Mouse (Mus musculus): ENCODE results near the gene Retreg3.
"Not testable (repeated sequence)": the region's sequence is repeated elsewhere in the genome, so short reads cannot be mapped to it uniquely, and the experiment has no call there.

The Retreg3 gene

GRCm38 (mm10) chr11:101148751-101149150 lies 29.1 kb upstream of the Retreg3 start:
- DNase-seq (ENCODE audit: low spot score) = no peak

DNA sequence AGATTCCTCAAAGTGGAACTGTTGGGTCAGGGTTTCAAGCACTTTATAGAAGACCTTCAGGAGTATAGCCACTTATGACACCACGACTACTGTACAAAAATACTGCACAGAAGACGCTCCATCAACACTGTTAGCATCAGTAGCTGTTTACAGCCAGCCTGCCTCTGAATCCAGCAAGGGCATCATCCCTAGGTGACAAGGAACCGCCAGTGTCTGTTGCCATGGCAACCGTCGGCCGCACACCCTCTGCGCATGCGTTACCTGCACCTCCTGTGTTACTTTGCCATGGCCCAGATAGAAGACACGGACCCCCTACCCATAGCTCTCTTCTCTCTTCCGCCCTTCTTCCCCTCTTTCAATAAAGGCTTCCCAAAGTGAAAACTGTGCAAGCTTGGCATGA lies 26.7 kb upstream of the Retreg3 start:
- DNase-seq (ENCODE audit: low spot score) = no peak

- no peak for DNase-seq (ENCODE audit: low spot score)
These were observed 23.9 kb upstream of the Retreg3 start for GRCm38 (mm10) chr11:101143338-101144225.

DNA sequence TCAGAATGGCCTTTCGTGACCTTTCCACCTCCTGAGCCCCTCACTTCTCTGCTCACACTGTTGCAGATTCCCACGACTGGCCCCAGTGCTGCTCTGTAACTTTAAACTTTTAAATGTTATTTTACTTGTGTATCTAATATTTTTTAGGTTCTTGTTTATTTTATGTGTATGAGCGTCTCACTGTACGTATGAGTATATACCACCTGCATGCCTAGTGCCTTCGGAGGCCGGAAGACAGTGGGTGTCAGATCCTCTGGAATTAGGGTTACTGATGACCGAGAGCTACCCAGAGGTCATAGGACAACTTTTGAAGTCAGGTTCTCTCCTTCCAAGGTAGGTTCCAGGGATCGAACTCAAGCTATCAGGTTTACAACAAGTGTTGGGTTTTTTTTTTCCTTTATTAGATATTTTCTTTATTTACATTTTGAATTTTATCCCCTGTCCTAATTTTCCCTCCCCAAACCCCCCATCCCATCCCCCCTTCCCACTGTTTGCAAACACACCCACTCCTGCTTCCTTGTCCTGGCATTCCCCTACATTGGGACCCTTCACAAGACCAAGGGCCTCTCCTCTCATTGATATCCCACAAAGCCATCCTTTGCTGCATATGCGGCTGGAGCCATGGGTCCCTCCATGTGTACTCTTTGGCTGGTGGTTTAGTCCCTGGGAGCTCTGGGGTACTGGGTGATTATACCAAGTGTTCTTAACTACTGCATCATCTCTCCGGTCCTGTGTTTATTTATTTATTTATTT lies 22.7 kb upstream of the Retreg3 start:
- DNase-seq (ENCODE audit: low spot score) = no peak

DNA sequence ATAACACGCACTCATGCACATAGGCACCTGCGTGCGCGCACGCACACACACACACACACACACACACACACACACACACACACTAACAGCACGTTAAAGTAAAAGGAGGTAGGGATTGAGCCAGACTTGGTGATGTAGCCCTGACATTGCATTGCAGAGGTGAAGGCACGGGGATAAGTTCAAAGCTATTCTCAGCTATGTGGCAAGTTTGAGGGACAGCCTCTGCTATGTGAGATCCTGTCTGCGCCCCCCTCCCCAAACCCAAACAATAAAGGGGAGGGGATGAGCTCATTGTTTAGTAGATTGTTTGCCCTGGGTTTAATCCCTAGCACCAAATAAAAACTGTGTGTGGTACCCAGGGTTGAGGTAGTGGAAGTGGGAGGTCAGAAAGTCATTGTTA lies 21.4 kb upstream of the Retreg3 start:
- DNase-seq (ENCODE audit: low spot score) = no peak

- DNase-seq (ENCODE audit: low spot score) = no peak
These were observed 20.6 kb upstream of the Retreg3 start for GRCm38 (mm10) chr11:101140164-101140819.

DNA sequence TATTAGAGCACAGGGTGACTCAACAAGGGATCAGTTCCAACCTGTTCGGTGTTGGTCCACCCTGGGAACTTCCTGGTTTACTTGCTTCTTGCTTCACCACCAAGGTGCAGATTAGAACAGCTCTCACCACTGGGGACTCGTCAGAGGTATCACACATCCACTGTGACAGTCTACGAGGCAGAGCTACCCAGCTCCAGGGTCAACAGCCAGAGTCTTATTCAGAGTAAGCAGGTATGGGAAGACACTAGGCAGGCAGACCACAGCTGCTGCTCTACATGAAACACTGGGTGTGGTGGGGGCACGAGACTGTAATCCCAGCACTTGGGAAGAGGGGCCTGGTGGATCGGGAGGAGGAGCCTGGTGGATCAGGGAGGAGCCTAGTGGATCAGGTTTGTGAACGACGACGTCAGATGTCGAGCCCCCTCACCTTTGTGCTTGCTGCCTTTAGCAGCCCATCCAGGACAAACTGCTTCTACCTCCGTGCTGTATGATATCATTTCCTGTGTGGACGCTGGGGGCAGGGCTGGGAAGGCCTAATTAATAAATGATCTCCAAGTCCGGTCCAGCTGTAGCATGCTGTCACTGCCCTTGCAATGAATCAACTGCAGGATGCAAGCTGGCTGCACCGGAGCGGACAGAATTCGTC lies 19.0 kb upstream of the Retreg3 start:
- DNase-seq (ENCODE audit: low spot score) = peak; percentile 65

GRCm38 (mm10) chr11:101137000-101137399 lies 17.3 kb upstream of the Retreg3 start:
- no peak for DNase-seq (ENCODE audit: low spot score)

DNA sequence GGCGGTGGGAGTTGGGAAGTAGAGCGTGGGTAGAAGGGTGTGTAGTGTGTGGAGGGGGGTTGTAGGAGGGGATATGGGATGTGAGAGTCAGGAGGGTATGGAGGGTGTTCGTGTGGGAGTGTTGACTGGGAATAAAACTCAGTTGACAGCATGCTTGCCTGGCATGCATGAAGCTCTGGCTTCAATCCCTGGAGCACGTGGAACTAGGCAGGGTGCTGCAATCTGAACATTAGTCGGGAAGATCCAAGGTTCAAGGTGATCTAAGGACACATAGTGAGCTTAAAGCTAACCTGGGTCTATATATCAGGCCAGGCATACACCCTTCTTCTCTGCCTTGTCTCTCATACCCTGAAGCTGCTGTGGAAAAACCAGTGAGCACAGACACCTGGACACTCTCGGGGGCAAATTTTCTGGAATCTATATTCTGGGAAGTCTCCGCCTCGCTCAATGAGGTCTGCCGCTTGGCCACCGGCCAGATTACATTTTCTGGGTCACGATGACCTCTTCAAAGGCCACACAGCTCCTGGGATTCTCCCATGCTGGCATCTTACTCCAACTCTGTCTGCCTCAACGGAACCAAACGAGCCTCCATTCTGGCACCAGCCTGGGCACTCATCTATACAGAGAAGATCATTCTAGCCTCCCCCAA lies 14.6 kb upstream of the Retreg3 start:
- no peak for DNase-seq (ENCODE audit: low spot score)

- no peak for DNase-seq (ENCODE audit: low spot score)
These were observed 13.3 kb upstream of the Retreg3 start for GRCm38 (mm10) chr11:101133037-101133436.

GRCm38 (mm10) chr11:101131701-101132100 lies 12.0 kb upstream of the Retreg3 start:
- DNase-seq (ENCODE audit: low spot score) = no peak

- no peak for DNase-seq (ENCODE audit: low spot score)
These were observed 11.5 kb upstream of the Retreg3 start for GRCm38 (mm10) chr11:101131187-101131586.

DNA sequence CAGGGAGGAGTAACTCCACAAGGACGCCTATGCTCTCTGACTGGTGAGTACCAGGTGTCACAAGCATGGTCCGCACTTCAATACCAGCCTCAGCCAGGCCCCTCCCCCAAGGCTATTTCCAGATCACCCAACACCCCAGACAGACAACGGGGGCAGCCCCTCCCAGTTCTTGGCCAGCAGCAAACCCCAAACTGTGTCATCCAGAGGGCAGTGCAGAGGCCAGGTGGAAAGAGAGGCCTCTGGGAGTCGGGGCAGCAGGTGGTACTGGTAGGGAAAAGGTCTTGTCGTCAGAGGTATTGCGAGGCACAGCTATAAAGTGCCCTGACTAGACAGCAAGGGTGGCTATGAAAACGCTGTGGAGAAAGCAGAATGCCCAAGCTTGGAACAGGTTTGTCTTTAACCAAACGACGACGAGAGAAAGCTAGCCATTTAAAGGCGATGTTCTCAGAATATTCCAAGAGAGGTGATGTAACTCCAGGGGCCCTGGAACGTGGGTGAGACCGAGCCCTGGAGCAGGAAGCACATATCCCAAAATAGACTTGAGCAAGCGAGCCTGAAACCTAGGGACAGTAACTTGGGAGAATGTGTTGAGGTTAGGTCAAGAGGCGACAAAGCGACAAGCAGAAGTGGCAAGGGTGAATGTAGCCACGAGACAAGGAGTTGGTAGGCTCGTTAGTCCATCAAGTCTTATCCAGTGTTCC lies 10.5 kb upstream of the Retreg3 start:
- no peak for DNase-seq (ENCODE audit: low spot score)

DNA sequence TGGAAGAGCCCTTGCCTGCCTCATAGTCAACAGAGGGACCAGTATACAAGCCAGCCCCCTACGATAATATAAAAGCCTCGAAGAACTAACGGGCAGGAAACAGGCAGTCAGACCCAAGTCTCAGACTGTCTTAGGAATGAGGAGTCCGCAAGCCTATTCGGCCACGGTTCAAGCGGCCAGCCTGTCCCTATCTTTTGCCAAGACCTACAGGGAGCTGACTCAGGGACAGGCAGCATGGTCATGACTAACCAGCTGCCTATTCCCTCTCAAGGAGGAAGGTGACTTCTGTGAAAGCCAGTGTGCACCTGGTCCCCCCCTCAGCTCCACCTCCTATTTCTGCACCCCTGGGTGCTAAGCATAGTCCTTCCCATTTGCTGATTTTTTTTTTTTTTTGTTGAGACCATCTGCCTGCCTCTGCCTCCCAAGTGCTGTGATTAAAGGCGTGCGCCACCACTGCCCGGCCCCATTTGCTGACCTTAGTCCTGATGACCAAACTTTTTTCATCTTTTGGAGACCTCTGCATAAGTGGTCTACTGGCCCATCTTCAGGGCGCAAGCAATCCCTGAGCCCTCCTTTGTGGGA lies 9.4 kb upstream of the Retreg3 start:
- DNase-seq (ENCODE audit: low spot score) = no peak

GRCm38 (mm10) chr11:101127075-101127474 lies 7.4 kb upstream of the Retreg3 start:
- no peak for DNase-seq (ENCODE audit: low spot score)

GRCm38 (mm10) chr11:101125008-101125407 lies 5.3 kb upstream of the Retreg3 start:
- not testable (repeated sequence) for DNase-seq (ENCODE audit: low spot score)

DNA sequence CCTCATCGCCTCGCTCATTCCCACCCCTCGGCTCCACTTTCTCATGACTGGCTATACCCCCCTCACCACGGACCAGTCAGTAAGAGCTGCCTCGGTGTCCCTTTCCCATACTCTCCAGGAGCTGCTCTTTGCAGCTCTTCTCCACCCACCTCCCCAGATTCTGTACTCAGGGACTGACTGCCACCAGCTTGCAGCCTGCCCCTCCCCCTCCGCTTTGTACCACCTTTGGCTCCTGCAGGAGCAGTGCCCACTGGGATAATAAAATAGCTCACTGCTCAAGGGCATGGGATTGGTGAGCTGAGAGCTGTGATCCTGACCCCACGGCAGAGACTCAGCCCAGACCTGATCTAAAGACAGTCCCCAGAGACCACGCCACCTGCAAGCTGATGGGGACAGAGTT lies 4.8 kb upstream of the Retreg3 start:
- DNase-seq (ENCODE audit: low spot score) = not testable (repeated sequence)

- DNase-seq (ENCODE audit: low spot score) = no peak
These were observed 974 bp upstream of the Retreg3 start for GRCm38 (mm10) chr11:101120545-101121188.

DNA sequence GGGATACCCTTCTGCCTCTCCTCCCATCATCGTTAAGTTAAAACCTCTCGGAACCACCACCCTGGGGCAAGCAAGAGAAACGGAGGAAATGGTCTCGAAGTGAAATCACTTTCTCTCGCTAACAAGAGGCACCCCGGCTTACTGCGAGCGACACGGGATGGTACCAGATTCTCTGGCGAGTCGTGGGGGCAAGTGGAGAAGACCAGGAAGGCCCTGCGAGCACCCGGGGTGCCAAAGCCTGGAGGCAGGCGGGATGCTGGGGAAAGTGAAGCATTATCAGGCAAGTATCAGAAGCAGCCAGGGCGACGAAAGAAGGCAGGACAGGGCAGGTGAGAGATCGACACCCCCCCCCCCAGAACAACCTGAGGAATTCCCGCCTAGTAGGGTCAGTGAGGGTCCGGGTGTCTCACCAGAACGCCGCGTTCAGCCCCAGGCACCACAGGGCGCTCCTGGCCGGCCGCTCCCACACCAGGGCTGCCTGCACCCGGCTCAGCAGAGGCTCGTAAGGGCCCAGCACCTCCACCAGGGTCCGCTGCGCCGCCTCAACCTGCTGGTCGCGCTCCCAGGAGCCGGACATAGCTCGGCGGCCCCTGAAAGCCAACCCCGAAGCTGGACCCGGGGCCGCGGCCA lies 447 bp downstream of the Retreg3 start:
- no peak for DNase-seq (ENCODE audit: low spot score)

DNA sequence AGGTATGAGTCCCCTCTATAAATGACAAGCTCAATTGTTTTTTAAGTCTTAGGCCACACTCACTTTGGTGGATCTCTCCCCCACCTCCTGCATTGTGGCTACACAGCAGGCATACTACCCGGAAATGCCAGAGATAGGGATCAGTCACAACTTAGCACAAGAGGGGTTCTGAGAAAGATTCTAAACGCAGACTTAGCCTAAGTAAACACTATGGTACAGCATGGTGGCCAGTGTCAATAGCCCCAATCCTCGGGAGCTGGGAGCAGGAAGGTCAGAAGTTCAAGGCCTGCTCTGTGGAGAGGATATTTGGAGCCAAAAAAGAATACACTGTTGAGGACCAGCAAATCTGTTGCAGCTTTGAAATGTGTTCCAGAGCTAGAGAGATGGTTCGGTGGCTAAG lies 1.6 kb downstream of the Retreg3 start:
- DNase-seq (ENCODE audit: low spot score) = peak; percentile 7

Measured in urinary bladder, postnatal 14 days (tissue).